Mouse (Mus musculus): ENCODE measurements around the gene Erc2. TPM values are rescaled to one million over a fixed set of nuclear protein-coding genes. Genes with fewer than 3 reads are reported as not detected.

Gene Erc2
- polyA plus RNA-seq, 1 experiment from 2014 or later, result 83.8 TPM

DNA sequence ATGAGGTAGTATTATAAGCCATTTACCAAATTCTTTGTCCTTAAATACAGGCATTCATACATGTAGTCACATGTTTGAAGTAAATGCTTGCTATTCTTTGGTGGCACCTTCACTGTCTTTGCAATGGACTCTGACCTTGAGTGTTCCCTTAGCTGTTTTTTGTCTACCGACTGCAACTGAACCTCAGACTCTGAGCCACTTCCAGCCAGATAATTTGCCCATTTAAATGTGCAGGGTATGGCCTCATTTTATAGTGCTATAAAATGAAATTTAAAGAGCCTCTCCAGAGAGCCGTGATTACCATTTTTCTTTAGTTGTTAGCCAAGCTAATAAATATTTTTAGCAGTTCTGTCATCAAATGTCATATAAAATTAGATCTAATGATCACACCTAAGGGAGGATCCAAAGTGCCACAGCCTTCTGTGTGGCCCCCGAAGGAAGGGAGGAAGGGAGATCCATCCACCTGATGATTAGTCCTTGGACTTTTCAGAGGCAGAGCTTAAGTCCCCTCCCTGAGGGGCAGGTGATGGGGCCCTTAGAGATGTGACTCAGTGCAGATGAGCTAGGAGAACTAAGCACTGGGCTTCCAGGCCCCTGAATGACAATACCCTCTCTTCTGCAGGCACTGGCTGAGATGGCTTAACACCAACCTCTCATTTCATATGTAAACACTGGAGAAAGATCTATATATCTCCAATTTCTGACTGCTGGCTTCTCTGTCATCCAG is 439.6 kb downstream of the Erc2 start:
- DNase-seq (ENCODE audit: low spot score) (no peak), ATAC-seq (ENCODE audit: low FRiP score) (no peak)
- H3K4me3 ChIP-seq (replicated peaks; ENCODE audit: low read length), result no peak overlapping the region
- 66% methylated on average over 3 of the region's 3 CpGs for WGBS
- H3K27me3 ChIP-seq (ENCODE audit: control insufficient read depth, insufficient read depth, low read length), result no peaks in the 10 kb centered on the region
- H3K4me1 ChIP-seq (replicated peaks; ENCODE audit: control insufficient read depth, insufficient read depth, low read length), result 0 out of 2 replicates have a peak, but pooled peaks cover 5% of the 10 kb centered on the region
- H3K9ac ChIP-seq, result no peak overlapping the region
- H3K4me2 ChIP-seq (replicated peaks), result no peak overlapping the region
- no peak overlapping the region for H3K27ac ChIP-seq
- H3K36me3 ChIP-seq (replicated peaks; ENCODE audit: control insufficient read depth, insufficient read depth), result no peaks in the 10 kb centered on the region
- H3K9me3 ChIP-seq (ENCODE audit: control insufficient read depth, low read length), result no peaks in the 10 kb centered on the region

GRCm38 (mm10) chr14:28068021-28068420 is 445.8 kb downstream of the Erc2 start:
- 40% methylated on average over 12 of the region's 12 CpGs for WGBS
- no peak overlapping the region for H3K27ac ChIP-seq
- no peaks in the 10 kb centered on the region for H3K27me3 ChIP-seq (ENCODE audit: control insufficient read depth, insufficient read depth, low read length)
- H3K4me2 ChIP-seq (replicated peaks), result no peak overlapping the region
- DNase-seq (ENCODE audit: low spot score) (no peak), ATAC-seq (ENCODE audit: low FRiP score) (no peak)
- no peak overlapping the region for H3K4me3 ChIP-seq (replicated peaks; ENCODE audit: low read length)
- no peaks in the 10 kb centered on the region for H3K9me3 ChIP-seq (ENCODE audit: control insufficient read depth, low read length)
- H3K4me1 ChIP-seq (replicated peaks; ENCODE audit: control insufficient read depth, insufficient read depth, low read length), result no peaks in the 10 kb centered on the region
- no peaks in the 10 kb centered on the region for H3K36me3 ChIP-seq (replicated peaks; ENCODE audit: control insufficient read depth, insufficient read depth)
- no peak overlapping the region for H3K9ac ChIP-seq

GRCm38 (mm10) chr14:28069826-28070225 is 447.6 kb downstream of the Erc2 start:
- WGBS, result 93% methylated on average over 2 of the region's 2 CpGs
- no peaks in the 10 kb centered on the region for H3K27me3 ChIP-seq (ENCODE audit: control insufficient read depth, insufficient read depth, low read length)
- no peaks in the 10 kb centered on the region for H3K36me3 ChIP-seq (replicated peaks; ENCODE audit: control insufficient read depth, insufficient read depth)
- no peak overlapping the region for H3K9ac ChIP-seq
- H3K4me1 ChIP-seq (replicated peaks; ENCODE audit: control insufficient read depth, insufficient read depth, low read length), result no peaks in the 10 kb centered on the region
- no peak overlapping the region for H3K4me2 ChIP-seq (replicated peaks)
- H3K27ac ChIP-seq, result no peak overlapping the region
- DNase-seq (ENCODE audit: low spot score) (no peak), ATAC-seq (ENCODE audit: low FRiP score) (no peak)
- no peak overlapping the region for H3K4me3 ChIP-seq (replicated peaks; ENCODE audit: low read length)
- H3K9me3 ChIP-seq (ENCODE audit: control insufficient read depth, low read length), result no peaks in the 10 kb centered on the region

DNA sequence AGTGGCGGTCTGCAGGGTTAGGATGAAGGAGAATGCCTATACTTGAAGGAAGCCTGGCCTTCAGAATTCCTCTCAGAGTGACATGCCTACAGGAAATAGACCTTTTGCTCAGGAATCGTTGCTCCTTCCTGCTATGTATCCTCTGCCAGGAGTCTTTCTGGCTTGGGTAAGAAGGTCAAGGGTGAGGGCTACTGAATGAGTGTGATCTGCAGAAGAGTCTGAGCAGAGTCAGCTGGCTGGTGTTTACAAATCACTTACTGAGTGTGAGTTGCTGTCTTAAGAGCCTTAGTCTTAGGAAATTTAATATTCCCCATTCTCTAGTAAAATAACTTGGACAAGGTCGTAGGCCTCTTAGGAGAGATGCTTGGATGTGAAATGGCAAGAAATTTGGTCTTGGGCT is 450.3 kb downstream of the Erc2 start:
- ATAC-seq (ENCODE audit: low FRiP score), result no peak

GRCm38 (mm10) chr14:28089636-28090443 is 467.6 kb downstream of the Erc2 start:
- no peak overlapping the region for H3K4me3 ChIP-seq (replicated peaks; ENCODE audit: low read length)
- H3K4me1 ChIP-seq (replicated peaks; ENCODE audit: control insufficient read depth, insufficient read depth, low read length), result no peaks in the 10 kb centered on the region
- DNase-seq (ENCODE audit: low spot score), result peak; percentile 56
- H3K36me3 ChIP-seq (replicated peaks; ENCODE audit: control insufficient read depth, insufficient read depth), result no peaks in the 10 kb centered on the region
- 62% methylated on average over 8 of the region's 8 CpGs for WGBS
- no peaks in the 10 kb centered on the region for H3K27me3 ChIP-seq (ENCODE audit: control insufficient read depth, insufficient read depth, low read length)
- no peak overlapping the region for H3K9ac ChIP-seq
- H3K27ac ChIP-seq, result no peak overlapping the region
- no peak overlapping the region for H3K4me2 ChIP-seq (replicated peaks)
- H3K9me3 ChIP-seq (ENCODE audit: control insufficient read depth, low read length), result no peaks in the 10 kb centered on the region
- no peak for ATAC-seq (ENCODE audit: low FRiP score)

More for the DNA sequence above, 450.3 kb downstream of the Erc2 start:
- H3K9ac ChIP-seq, result no peak overlapping the region
- 82% methylated on average over 3 of the region's 3 CpGs for WGBS
- no peak overlapping the region for H3K4me3 ChIP-seq (replicated peaks; ENCODE audit: low read length)
- H3K4me2 ChIP-seq (replicated peaks), result no peak overlapping the region
- DNase-seq (ENCODE audit: low spot score), result no peak
- H3K4me1 ChIP-seq (replicated peaks; ENCODE audit: control insufficient read depth, insufficient read depth, low read length), result no peaks in the 10 kb centered on the region
- H3K27me3 ChIP-seq (ENCODE audit: control insufficient read depth, insufficient read depth, low read length), result no peaks in the 10 kb centered on the region
- H3K9me3 ChIP-seq (ENCODE audit: control insufficient read depth, low read length), result no peaks in the 10 kb centered on the region
- H3K36me3 ChIP-seq (replicated peaks; ENCODE audit: control insufficient read depth, insufficient read depth), result no peaks in the 10 kb centered on the region
- no peak overlapping the region for H3K27ac ChIP-seq

- no peaks in the 10 kb centered on the region for H3K9me3 ChIP-seq (ENCODE audit: control insufficient read depth, low read length)
- H3K4me2 ChIP-seq (replicated peaks), result no peak overlapping the region
- no peak overlapping the region for H3K27ac ChIP-seq
- H3K4me3 ChIP-seq (replicated peaks; ENCODE audit: low read length), result no peak overlapping the region
- DNase-seq (ENCODE audit: low spot score) (no peak), ATAC-seq (ENCODE audit: low FRiP score) (no peak)
- no peak overlapping the region for H3K9ac ChIP-seq
- WGBS, result 74% methylated on average over 1 of the region's 1 CpGs
- no peaks in the 10 kb centered on the region for H3K27me3 ChIP-seq (ENCODE audit: control insufficient read depth, insufficient read depth, low read length)
- no peaks in the 10 kb centered on the region; the same call in 1 of the 2 replicates for H3K36me3 ChIP-seq (replicated peaks; ENCODE audit: control insufficient read depth, insufficient read depth)
- no peaks in the 10 kb centered on the region for H3K4me1 ChIP-seq (replicated peaks; ENCODE audit: control insufficient read depth, insufficient read depth, low read length)
These were observed 469.1 kb downstream of the Erc2 start for GRCm38 (mm10) chr14:28091367-28091766.

DNA sequence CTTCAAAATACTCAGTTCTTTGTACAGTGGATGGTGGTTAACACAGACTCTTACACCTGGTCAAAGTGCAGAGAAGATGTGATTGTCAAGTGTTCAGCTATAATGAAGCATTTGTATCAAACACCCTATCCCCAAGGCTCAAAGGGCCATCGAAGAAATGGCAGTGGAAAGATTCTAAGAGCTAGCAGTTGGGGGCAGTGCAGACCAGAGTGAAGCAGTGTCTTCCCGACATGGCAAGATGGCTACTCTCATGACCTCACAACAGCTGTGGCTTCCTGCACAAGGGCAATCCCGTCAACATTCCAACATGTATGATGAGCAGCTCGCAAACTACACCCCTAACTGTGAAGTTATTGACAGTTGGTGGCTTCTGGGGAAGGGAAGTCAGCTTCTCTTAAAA is 471.0 kb downstream of the Erc2 start:
- 73% methylated on average over 4 of the region's 4 CpGs for WGBS
- H3K9me3 ChIP-seq (ENCODE audit: control insufficient read depth, low read length), result no peaks in the 10 kb centered on the region
- H3K4me3 ChIP-seq (replicated peaks; ENCODE audit: low read length), result no peak overlapping the region
- DNase-seq (ENCODE audit: low spot score), result no peak
- no peaks in the 10 kb centered on the region; the same call in 1 of the 2 replicates for H3K36me3 ChIP-seq (replicated peaks; ENCODE audit: control insufficient read depth, insufficient read depth)
- no peaks in the 10 kb centered on the region for H3K4me1 ChIP-seq (replicated peaks; ENCODE audit: control insufficient read depth, insufficient read depth, low read length)
- ATAC-seq (ENCODE audit: low FRiP score), result no peak
- no peak overlapping the region for H3K4me2 ChIP-seq (replicated peaks)
- no peaks in the 10 kb centered on the region for H3K27me3 ChIP-seq (ENCODE audit: control insufficient read depth, insufficient read depth, low read length)
- no peak overlapping the region for H3K27ac ChIP-seq
- H3K9ac ChIP-seq, result no peak overlapping the region

DNA sequence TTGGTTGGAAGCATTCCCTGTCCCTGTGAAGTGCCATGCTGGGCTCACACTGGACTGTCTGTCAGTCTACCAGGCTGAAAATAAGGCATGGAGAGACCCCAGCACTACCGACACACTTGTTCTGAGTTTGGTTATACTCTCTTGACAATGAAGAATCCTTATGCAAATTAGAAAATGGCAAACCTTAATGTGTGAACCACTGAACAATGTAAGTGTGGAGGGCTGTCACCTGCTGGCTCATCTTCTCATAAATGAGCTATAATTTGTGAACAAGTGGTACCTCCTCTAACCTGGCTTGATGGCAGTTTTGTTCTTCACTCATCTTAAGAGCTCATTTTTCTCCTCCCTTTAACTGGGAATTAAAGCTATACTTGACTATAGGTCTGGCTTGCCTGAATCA is 471.7 kb downstream of the Erc2 start:
- ATAC-seq (ENCODE audit: low FRiP score), result no peak
- H3K4me2 ChIP-seq (replicated peaks), result no peak overlapping the region
- no peaks in the 10 kb centered on the region for H3K9me3 ChIP-seq (ENCODE audit: control insufficient read depth, low read length)
- no peaks in the 10 kb centered on the region for H3K27me3 ChIP-seq (ENCODE audit: control insufficient read depth, insufficient read depth, low read length)
- H3K4me1 ChIP-seq (replicated peaks; ENCODE audit: control insufficient read depth, insufficient read depth, low read length), result no peaks in the 10 kb centered on the region
- DNase-seq (ENCODE audit: low spot score), result no peak
- no peaks in the 10 kb centered on the region; the same call in 1 of the 2 replicates for H3K36me3 ChIP-seq (replicated peaks; ENCODE audit: control insufficient read depth, insufficient read depth)
- no peak overlapping the region for H3K27ac ChIP-seq
- H3K4me3 ChIP-seq (replicated peaks; ENCODE audit: low read length), result no peak overlapping the region
- no peak overlapping the region for H3K9ac ChIP-seq
- WGBS, result 77% methylated on average over 1 of the region's 1 CpGs

- H3K9me3 ChIP-seq (ENCODE audit: control insufficient read depth, low read length), result no peaks in the 10 kb centered on the region
- H3K27ac ChIP-seq, result no peak overlapping the region
- ATAC-seq (ENCODE audit: low FRiP score) (no peak), DNase-seq (ENCODE audit: low spot score) (no peak)
- H3K4me3 ChIP-seq (replicated peaks; ENCODE audit: low read length), result no peak overlapping the region
- no peaks in the 10 kb centered on the region for H3K4me1 ChIP-seq (replicated peaks; ENCODE audit: control insufficient read depth, insufficient read depth, low read length)
- H3K27me3 ChIP-seq (ENCODE audit: control insufficient read depth, insufficient read depth, low read length), result no peaks in the 10 kb centered on the region
- no peak overlapping the region for H3K9ac ChIP-seq
- 94% methylated on average over 5 of the region's 5 CpGs for WGBS
- H3K36me3 ChIP-seq (replicated peaks; ENCODE audit: control insufficient read depth, insufficient read depth), result no peaks in the 10 kb centered on the region; the same call in 1 of the 2 replicates
- no peak overlapping the region for H3K4me2 ChIP-seq (replicated peaks)
These were observed 476.9 kb downstream of the Erc2 start for GRCm38 (mm10) chr14:28099084-28099483.
